ENCODE assay signal across 27 mouse cellular contexts in the genomic region with DNA sequence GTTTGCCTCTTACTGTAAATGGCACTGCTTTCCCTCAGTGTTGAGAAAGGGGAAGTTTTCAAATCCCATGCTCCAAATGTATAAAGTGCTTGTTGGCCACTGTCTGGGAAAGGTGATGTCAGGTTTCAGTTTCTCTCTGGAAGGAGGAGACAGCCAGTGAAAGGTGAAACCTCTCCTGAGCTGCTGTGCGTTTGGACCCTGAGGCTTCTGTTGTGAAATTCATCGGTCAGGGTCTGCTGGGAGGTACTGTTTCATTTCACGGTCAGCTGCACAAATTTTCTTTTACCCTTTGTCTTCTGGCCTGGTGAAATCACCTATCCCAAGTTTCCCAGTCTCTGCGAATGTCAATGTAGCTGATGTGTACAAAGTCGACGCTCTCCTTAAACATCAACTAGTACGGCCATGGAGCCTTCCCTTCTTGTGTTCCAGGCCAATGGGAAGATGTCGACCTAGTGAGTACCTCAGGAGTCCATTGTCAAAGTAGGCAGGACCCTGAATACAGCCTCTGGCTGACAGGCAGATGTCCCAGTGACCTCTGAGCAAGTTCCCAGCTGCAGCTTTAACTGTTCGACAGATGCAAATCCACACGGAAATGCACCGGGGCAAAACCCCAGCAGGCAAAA. TPM values are rescaled to one million over a fixed set of nuclear protein-coding genes. Genes with fewer than 3 reads are reported as not detected.
DNase-seq lines count a peak whose midpoint lies in the region; ATAC-seq and TF ChIP-seq lines count a peak whose summit lies in the region.
"Had no signal": no experiment of that assay in that cellular context is flagged by ENCODE, and none has a peak within 500 bp of the region (broad histone marks: within the 10 kb centered on the region; RNA-seq: fewer than 3 reads in every experiment).

No protein-coding gene starts in this region.

- H3K4me2 ChIP-seq in kidney, embryonic 14.5 days (replicated peaks; ENCODE audit: low read depth, low read length) = no peak overlapping the region
- peak overlapping the region; percentile 5; the same call in 1 of the 2 replicates for H3K4me2 ChIP-seq in kidney, postnatal 0 days (ENCODE audit: low read length)
- H3K4me2 ChIP-seq in embryonic facial prominence, embryonic 12.5 days (replicated peaks) = no peak overlapping the region
- H3K4me2 ChIP-seq: embryonic facial prominence, embryonic 15.5 days; heart, embryonic 12.5 days; heart, embryonic 15.5 days; hindbrain, embryonic 13.5 days had no signal

- WGBS in kidney, embryonic 14.5 days = 31% methylated on average over 11 of the region's 11 CpGs
- 38% methylated on average over 11 of the region's 11 CpGs for WGBS in kidney, postnatal 0 days
- 51% methylated on average over 11 of the region's 11 CpGs for WGBS in embryonic facial prominence, embryonic 12.5 days

- H3K9ac ChIP-seq in kidney, embryonic 14.5 days (ENCODE audit: low read depth, low read length) = no peak overlapping the region
- no peak overlapping the region for H3K9ac ChIP-seq in kidney, postnatal 0 days (ENCODE audit: low read depth, low read length)
- no peak overlapping the region for H3K9ac ChIP-seq in ES-Bruce4 (ENCODE audit: low read depth, poor library complexity, severe bottlenecking)
- no peak overlapping the region for H3K9ac ChIP-seq in embryonic facial prominence, embryonic 12.5 days
- H3K9ac ChIP-seq: embryonic facial prominence, embryonic 15.5 days; forebrain, postnatal 0 days; heart, embryonic 12.5 days; heart, embryonic 15.5 days; hindbrain, embryonic 13.5 days had no signal

- H3K36me3 ChIP-seq in kidney, embryonic 14.5 days (ENCODE audit: control insufficient read depth, insufficient read depth, low read length) = no peaks in the 10 kb centered on the region
- H3K36me3 ChIP-seq in kidney, postnatal 0 days (ENCODE audit: insufficient read depth, low read length) = no peaks in the 10 kb centered on the region
- no peaks in the 10 kb centered on the region for H3K36me3 ChIP-seq in ES-Bruce4 (ENCODE audit: control insufficient read depth, insufficient read depth, low read length, poor library complexity, severe bottlenecking)
- H3K36me3 ChIP-seq in embryonic facial prominence, embryonic 12.5 days = no peaks in the 10 kb centered on the region
- H3K36me3 ChIP-seq: embryonic facial prominence, embryonic 15.5 days; heart, embryonic 15.5 days; hindbrain, embryonic 13.5 days had no signal

- H3K27ac ChIP-seq in kidney, embryonic 14.5 days (ENCODE audit: low read depth, low read length) = no peak overlapping the region; the same call in 1 of the 2 replicates
- H3K27ac ChIP-seq in kidney, postnatal 0 days = no peak overlapping the region
- no peak overlapping the region; the same call in 1 of the 2 replicates for H3K27ac ChIP-seq in ES-Bruce4 (ENCODE audit: insufficient read depth, low read length)
- H3K27ac ChIP-seq in embryonic facial prominence, embryonic 12.5 days = 0 out of 2 replicates have a peak overlapping the region, but pooled peaks have one; percentile 41
- H3K27ac ChIP-seq: embryonic facial prominence, embryonic 15.5 days; gastrocnemius, adult 2 months; heart, embryonic 15.5 days; hindbrain, embryonic 10.5 days; hindbrain, embryonic 13.5 days had no signal

- peak; percentile 71; the same call in 1 of the 2 replicates for TF ChIP-seq EP300 in ES-Bruce4 (IDR thresholded peaks at IDR 0.05; ENCODE audit: insufficient read depth, low read depth, low read length)

- no peaks in the 10 kb centered on the region for H3K9me3 ChIP-seq in kidney, embryonic 14.5 days (ENCODE audit: control insufficient read depth, low read length)
- H3K9me3 ChIP-seq in kidney, postnatal 0 days (replicated peaks; ENCODE audit: low read length) = no peaks in the 10 kb centered on the region
- H3K9me3 ChIP-seq in ES-Bruce4 (replicated peaks; ENCODE audit: control insufficient read depth, insufficient read depth, low read length, poor library complexity, severe bottlenecking) = no peaks in the 10 kb centered on the region
- no peaks in the 10 kb centered on the region for H3K9me3 ChIP-seq in embryonic facial prominence, embryonic 12.5 days
- H3K9me3 ChIP-seq: embryonic facial prominence, embryonic 15.5 days; heart, embryonic 15.5 days; hindbrain, embryonic 10.5 days had no signal

- H3K27me3 ChIP-seq in kidney, embryonic 14.5 days (ENCODE audit: control insufficient read depth, insufficient read depth, low read length) = no peaks in the 10 kb centered on the region
- H3K27me3 ChIP-seq in kidney, postnatal 0 days (ENCODE audit: insufficient read depth, low read length) = no peaks in the 10 kb centered on the region
- no peaks in the 10 kb centered on the region for H3K27me3 ChIP-seq in ES-Bruce4 (ENCODE audit: control insufficient read depth, insufficient read depth, low read length, poor library complexity, severe bottlenecking)
- no peaks in the 10 kb centered on the region for H3K27me3 ChIP-seq in embryonic facial prominence, embryonic 12.5 days
- H3K27me3 ChIP-seq: CH12.LX; embryonic facial prominence, embryonic 15.5 days; heart, embryonic 12.5 days; heart, embryonic 15.5 days; hindbrain, embryonic 13.5 days had no signal

- H3K4me3 ChIP-seq in kidney, embryonic 14.5 days (ENCODE audit: low read length) = no peak overlapping the region
- H3K4me3 ChIP-seq in kidney, postnatal 0 days (replicated peaks; ENCODE audit: low read depth, low read length) = no peak overlapping the region
- H3K4me3 ChIP-seq in ES-Bruce4 (ENCODE audit: low read depth, low read length) = no peak overlapping the region
- no peak overlapping the region for H3K4me3 ChIP-seq in embryonic facial prominence, embryonic 12.5 days
- H3K4me3 ChIP-seq: embryonic facial prominence, embryonic 15.5 days; gastrocnemius, adult 2 months; heart, embryonic 12.5 days; heart, embryonic 15.5 days; hindbrain, embryonic 10.5 days; hindbrain, embryonic 13.5 days had no signal

- no peak for TF ChIP-seq POLR2A in ES-Bruce4 (IDR thresholded peaks at IDR 0.05; ENCODE audit: insufficient read depth, low read length)

- TF ChIP-seq CTCF in kidney, postnatal 0 days (IDR thresholded peaks at IDR 0.05; ENCODE audit: low read depth) = no peak
- no peak for TF ChIP-seq CTCF in ES-Bruce4 (IDR thresholded peaks at IDR 0.05; ENCODE audit: low read depth, low read length)

- no peak for DNase-seq in kidney, adult 11 months
- DNase-seq in kidney, postnatal 0 days (ENCODE audit: low spot score) = peak; percentile 73
- no peak for DNase-seq in kidney, adult 9 months
- DNase-seq in cerebellum, postnatal 36 days = no peak
- no peak for DNase-seq in lung, postnatal 10 days
- DNase-seq: adrenal gland, adult 2 months; adrenal gland, postnatal 14 days; B cell, adult 2 months; cerebellum, adult 11 months; cerebellum, adult 9-11 months; forebrain, postnatal 0 days; gastrocnemius, adult 2 months; gastrocnemius, postnatal 14 days; heart, adult 18-20 months; heart, postnatal 10 days; heart, postnatal 36 days had no signal

- peaks cover 6% of the 10 kb centered on the region; the same call in 1 of the 2 replicates for H3K4me1 ChIP-seq in kidney, embryonic 14.5 days (ENCODE audit: control insufficient read depth, insufficient read depth, low read length)
- peaks cover 3% of the 10 kb centered on the region; the same call in 1 of the 2 replicates for H3K4me1 ChIP-seq in kidney, postnatal 0 days (replicated peaks; ENCODE audit: insufficient read depth, low read length)
- H3K4me1 ChIP-seq in ES-Bruce4 (ENCODE audit: control insufficient read depth, insufficient read depth, low read length) = peaks cover 2% of the 10 kb centered on the region
- H3K4me1 ChIP-seq in embryonic facial prominence, embryonic 12.5 days = 0 out of 2 replicates have a peak, but pooled peaks cover 5% of the 10 kb centered on the region
- H3K4me1 ChIP-seq: embryonic facial prominence, embryonic 15.5 days; heart, embryonic 15.5 days; hindbrain, embryonic 13.5 days had no signal

- peak; percentile 81 for ATAC-seq in kidney, embryonic 14.5 days (ENCODE audit: low FRiP score, low TSS enrichment)
- ATAC-seq in kidney, postnatal 0 days (replicated peaks; ENCODE audit: low FRiP score, low read depth) = peak; percentile 81
- ATAC-seq in embryonic facial prominence, embryonic 12.5 days (ENCODE audit: insufficient number of reproducible peaks, insufficient read depth, low FRiP score, low TSS enrichment) = no peak; the same call in 1 of the 2 replicates
- ATAC-seq: forebrain, embryonic 14.5 days; forebrain, postnatal 0 days; hindbrain, embryonic 16.5 days had no signal

RNA-seq across cellular contexts. Expression of gene Lrrc8c, which starts 18.0 kb away (rescaled TPM):
- polyA plus RNA-seq in kidney, embryonic 14.5 days (2014; fragmentation: Nextera tagmentation; extraction: Ambion mirVana) = 13.1 and 14.2 TPM in 2 replicates
- 14.7 and 14.8 TPM in 2 replicates for polyA plus RNA-seq in kidney, postnatal 0 days (2015; fragmentation: Nextera tagmentation; extraction: Ambion mirVana)
- polyA plus RNA-seq in ES-Bruce4 (2011; ENCODE audit: insufficient read depth, insufficient read length, low read depth, missing spikeins) = 11.5 and 16.1 TPM in 2 replicates
- polyA plus RNA-seq in embryonic facial prominence, embryonic 12.5 days (2016; fragmentation: Nextera tagmentation; extraction: Ambion mirVana) = 13.2 TPM in 2 replicates
